Mouse (Mus musculus) erythroblast, embryonic 14.5 days (primary cell): ENCODE results near the gene Bcas3.

Source experiments
- GATA1 ChIP-seq: IDR thresholded peaks from 2 replicates; pipeline ENCODE4 v1.6.1; 2012; ENCODE audit warnings: low read length, inconsistent platforms, mixed read lengths
- TAL1 ChIP-seq: IDR thresholded peaks from 3 replicates; pipeline ENCODE4 v1.6.1; 2012; ENCODE audit warnings: low read length, inconsistent platforms, mixed read lengths

DNA sequence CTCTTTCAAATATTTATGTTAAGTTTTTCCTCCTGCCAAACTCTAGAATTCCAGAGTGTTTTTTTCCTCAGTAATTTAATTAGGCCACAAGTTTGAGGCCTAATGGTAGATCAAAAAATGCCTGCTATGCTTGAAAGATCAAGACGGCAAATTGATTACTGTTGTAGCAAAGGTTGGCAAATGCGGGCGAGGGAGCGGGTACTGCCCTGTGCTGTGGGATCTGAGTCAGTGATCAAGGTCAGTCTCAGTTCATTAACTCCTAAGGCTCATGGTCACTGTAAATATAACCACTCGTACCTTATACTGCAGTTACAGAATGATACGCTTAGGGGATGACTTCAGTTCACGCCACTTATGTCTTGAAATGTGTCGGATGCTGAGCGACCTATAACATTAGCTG lies 296.4 kb downstream of the Bcas3 start:
- no peak for TF ChIP-seq GATA1
- no peak for TF ChIP-seq TAL1
